Mouse (Mus musculus): ENCODE measurements at regions not wholly inside any gene's neighbourhood (a gene's known extent, or its start where the extent isn't known, plus 50 kb on each side); places are given as distances from the start of the nearest gene placed in this dataset.

DNA sequence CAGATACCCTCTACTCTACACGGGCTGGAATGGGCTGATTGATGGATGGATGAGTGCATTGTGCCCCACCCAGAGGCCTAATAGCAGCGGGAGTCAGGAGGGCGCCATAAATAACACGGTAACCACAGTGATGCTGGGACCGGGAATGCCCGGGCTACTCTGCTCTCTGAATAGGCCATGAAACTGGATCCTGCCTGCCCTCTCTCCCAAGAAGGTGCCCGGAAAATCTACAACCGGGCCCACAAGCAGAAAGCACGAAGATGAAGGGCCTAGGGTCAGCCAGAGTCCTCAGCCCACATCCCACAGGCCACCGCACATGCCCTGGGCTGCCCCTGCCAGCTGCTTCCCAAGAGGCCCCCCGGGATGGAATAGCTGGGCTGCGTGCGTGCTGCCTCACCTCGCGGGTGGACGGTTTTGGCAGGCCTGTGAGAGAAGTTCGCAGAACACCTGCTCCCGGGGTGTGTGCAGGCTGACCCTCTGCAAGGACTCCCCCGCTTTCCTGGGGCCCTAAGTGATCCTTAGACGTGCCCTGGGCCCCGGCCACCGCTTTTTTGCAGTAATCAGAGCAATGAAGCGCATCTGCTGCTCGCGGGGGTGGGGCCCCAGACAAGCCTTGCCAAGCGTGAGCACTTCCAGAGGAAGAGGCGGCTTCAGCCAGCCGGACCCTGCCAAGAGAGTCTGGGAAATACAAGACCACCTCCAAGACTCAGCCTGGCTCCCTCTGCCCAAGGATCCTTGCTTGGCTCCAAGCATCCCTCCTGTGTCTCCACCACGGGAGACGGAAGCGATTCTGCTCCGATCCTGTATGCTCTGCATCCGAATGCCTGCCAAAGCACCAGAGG, 106.7 kb upstream of the Tbx3 start:
- in situ Hi-C loops (cut with MboI, MseI): no loop called here

DNA sequence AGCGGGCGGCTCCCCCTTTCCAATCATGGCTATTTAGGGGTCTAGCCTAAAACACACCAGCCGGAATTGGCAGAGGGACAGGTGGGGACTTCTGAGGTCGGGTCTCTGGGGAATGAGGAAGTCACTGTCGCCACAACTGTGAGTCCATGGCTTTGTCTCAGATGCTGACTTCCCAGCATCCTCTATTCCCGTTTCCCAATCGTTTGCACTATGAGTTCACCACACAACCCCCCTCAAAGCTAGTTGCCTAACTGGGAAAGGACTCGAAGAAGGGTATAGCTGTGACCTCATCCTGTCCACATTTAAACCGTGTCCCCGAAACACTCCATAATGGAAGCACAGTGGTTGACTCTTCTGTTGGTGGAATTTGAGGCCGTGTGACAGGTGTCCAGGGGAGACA, 102.8 kb upstream of the Tbx3 start:
- in situ Hi-C loops (cut with MboI, MseI): no loop called here

DNA sequence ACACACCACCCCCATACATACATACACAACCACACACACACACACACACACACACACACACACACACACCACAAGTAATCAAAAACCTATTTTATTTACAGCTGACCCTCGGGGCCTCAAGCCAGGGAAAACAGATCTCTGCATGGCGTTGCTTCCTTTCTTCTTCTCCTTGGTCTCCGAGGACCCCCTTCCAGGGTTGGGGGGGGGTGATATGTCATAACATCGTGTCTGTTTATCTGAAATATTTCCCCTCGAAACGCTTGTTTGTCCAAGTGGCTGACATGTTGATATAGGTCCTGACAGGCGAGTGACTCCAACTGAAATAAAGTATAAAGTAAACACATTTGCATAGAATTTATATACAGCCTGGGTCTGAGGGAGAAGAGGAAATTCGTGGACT, 100.4 kb upstream of the Tbx3 start:
- in situ Hi-C loops (cut with MboI, MseI): no loop called here

DNA sequence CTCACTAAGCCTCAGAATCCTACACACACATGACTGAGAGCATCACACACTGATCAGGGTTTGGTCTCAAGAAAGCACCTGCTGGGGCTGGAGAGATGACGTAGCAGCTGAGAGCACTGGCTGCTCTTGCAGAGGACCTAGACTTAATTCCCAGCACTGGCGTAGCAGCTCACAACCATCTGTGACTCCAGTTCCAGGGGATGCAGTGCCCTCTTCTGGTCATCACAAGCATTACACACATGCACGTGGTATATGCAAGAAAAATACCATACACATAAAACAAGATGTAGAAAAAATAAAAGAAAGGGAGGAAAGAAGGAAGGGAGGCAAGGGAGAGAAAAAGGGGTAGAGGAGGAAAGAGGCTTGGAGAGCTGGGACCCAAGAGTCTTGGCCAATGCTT, 98.8 kb upstream of the Tbx3 start:
- in situ Hi-C loops (cut with MboI, MseI): no loop called here

DNA sequence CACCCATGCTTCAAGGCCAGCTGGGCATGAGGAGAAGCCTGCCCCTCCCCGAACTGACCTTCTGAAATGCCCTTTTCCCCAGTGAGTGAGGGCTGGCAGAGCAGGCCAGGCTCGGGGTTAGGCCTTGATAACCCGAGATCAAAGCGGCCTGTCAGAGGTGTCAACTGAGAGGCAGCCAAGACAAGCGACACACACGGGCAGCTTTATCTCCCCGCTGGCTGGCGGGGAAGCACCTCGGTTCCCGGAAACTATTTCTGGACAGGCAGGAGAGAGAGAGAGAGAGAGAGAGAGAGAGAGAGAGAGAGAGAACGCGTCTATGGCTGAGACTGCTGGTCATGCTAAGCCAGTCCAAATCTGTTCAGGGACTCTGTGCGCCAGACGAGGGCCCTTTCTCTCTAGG, 95.3 kb upstream of the Tbx3 start:
- in situ Hi-C loops (cut with MboI, MseI): no loop called here

DNA sequence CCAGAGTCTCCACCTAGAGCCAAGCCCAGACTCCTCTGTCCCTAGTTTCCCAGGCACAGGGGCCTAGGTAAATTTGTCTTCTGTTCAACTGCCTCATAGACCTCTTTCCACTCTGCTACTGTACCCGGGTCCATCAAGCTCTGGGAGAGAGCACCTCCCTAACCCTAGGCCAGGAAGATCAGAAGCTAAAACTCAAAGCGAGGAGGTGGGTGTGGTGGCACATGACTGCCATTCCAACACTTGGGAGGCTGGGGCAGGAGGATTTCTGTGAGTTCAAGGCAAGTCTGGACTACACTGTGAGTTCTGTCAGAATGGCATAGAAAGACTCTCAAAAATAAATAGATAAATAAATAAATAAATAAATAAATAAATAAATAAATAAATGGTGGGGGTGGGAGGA, 91.2 kb upstream of the Tbx3 start:
- in situ Hi-C loops (cut with MboI, MseI): no loop called here

DNA sequence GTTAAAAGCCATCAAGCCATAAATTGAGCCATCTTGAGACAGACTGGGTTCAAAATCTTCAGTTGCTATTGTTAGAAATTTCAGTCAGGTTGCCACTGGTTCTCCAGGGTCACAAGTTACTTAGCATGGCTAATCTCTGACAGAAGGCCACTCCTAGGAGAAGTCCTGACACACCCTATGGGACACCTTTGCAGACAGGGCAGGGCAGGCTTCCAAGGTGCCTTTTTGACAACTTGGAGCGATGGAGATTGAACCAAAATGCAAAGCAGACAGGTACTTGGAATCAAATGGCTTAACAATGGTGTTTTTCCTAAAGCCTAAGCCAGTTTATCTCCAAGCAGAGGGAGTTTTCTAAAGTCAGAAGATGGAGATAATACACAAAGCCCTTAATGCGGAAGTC, 90.7 kb upstream of the Tbx3 start:
- in situ Hi-C loops (cut with MboI, MseI): no loop called here

DNA sequence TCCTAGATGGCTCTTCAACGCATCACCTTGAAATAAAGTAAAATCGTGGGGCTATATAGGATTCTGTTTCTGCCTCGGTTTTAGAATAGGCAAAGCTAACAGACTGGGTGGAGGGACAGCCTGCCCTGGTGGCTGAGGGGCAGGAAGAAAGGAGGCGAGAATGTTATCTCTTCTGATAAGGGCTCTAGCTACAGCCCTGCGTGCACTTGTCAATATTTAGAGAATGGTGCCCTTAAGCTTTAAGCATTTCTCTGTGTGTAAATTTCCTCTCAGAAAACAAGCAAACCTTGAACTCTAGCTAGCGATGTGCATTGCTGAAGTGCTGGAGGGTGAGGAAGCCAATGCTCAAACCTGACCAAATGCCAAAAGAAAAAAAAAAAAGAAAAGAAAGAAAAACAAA, 90.1 kb upstream of the Tbx3 start:
- in situ Hi-C loops (cut with MboI, MseI): no loop called here

DNA sequence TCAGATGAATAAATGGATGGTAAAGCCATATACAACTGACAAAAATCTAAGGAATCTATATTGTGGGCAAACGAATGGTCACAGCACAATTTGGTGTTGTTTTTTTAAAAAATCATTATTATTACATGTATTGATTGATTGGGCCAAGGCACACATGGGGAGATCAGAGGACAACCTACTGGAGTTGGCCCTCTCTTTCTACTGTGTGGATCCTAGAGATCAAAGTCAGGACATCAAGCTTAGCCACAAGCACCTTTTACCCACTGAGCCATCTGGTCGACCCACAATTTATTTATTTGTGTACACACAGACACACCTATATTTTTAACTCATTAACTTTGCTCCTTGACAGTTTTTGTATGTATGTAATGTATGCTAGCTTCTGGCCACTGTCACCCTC, 89.7 kb upstream of the Tbx3 start:
- in situ Hi-C loops (cut with MboI, MseI): no loop called here

DNA sequence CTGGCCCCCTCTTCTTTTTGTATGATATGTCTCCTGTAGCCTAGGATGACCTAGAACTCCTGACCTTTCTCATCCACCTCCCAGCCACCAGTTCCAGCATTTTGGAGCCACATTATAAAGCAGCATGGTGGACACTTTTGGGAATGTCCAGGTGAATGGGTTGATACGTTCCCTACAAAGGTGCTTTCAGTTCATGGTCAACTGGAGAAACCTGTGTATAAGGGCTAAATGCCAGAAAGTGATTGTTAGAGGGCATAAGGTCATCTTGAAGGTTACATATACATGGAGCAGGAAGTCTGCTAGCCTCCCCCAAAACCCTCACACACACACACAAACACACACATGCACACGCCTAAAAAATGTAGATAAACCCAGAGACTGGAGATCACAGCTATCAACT, 86.1 kb upstream of the Tbx3 start:
- in situ Hi-C loops (cut with MboI, MseI): no loop called here

DNA sequence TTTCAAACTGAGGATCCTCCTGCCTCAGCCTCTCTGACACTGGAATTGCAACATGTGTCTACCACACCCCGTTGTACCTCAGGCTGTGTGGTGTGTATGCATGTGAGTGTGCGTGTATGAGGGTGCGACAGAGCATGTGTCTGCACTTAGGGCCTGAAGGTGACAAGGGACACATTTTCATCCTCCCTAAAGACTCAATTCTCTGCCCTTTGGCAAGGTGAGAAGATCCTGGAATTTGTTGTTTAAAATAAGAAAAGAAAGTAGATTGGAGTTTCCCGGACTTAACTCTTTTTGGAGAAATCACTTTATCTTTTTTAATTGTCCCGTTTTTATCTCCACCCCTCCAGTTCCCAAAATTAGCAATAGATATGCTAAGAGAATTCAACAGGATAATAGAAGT, 85.6 kb upstream of the Tbx3 start:
- in situ Hi-C loops (cut with MboI, MseI): no loop called here

DNA sequence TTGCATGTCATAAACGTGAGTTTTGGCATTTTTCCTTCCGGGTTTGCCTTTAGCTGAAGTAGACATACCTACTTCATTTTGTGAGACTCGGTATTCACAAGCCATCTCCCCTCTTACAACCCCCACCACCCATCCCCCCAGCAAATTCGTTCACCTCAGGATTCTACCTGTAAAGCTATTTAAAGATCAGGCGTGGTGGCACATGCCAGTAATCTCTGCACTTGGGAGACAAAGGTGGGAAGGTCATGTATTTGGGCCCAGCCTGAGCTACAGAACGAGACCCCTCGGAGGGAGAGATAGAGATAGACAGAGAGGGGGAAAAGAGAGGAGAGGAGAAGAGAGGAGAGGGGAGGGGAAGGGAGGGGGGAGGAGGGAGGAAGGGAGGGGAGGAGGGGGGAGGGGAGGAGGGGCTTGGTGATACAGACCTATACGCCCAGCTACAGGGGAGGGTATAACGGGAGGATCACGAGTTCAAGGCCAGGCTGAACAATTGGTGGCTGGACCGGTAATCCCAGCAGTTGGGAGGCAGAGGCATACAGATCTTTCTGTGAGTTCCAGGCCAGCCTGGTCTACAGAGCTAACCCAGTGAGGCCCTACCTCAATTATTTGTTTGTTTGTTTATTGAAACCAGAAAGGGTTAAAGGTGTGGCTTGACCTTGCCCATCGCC, 83.9 kb upstream of the Tbx3 start:
- in situ Hi-C loops (cut with MboI, MseI): no loop called here

DNA sequence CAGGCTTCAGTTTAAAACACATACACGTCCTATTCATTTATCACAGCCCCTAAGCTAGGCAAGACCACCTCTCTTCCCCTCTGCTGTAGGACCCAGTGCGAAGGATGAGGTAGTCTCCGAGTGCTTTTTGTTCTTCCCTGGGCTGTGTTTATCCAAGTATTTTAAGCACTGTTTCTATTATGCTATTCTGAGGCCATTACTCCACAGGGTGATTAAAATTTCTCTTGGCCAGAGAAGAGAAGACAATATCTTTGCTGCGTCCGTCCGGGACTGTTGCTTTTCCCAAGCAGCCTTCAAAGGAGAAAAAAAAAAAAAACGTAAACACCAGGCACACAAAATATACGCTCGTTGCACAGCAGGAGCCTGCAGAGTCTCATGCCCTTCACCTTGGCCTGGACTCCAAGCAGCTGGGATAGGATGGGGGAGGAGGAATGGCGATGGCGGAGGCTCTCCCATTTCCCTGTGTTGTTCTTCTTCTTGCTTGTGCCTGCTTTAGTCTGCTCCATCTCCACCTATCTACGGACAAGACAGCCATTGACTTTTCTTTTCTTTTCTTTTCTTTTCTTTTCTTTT, 83.1 kb upstream of the Tbx3 start:
- in situ Hi-C loops (cut with MboI, MseI): no loop called here

DNA sequence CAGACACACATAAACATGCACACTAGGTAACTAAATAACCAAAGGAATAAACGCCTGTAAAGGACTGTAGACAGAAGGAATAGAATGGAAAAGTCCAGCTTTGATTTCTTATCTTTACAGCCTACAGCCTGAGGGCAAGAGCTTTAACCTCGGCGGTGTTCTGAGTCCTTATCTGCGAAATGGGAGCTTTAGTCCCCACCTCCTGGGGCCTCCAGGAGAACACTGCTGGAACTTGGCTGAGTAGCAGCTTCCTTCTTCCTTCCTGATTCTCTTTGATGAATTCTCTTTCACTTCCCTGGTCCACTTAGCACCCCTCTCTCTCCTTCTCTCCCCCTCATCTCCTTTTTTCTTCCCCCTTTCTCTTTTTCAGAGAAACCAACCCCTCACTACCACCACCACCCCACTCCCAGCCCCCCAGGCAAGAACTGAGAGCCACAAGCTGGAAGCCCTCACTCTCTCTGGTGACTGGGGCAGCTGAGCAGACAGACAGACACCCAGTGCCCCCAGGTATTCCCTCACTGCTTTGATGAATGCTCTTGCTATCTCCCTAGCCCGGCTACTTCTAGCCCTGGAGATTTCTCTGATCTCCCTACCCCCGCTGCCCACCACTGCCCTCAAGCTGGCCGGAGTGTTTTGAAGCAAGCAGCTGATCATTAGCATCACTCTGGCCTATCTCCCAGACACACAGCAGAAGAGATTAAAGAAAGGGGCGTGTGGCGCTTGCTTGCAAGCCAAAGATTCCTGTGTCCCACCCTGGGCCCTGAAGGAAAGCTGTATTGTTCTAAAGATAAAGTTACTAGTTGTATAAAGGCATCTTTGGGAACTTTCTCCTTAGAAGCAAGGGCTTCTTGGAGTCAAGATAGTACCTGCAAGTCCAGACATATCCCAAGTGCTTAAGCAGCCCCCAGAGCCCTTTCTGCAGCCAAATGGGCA, 81.9 kb upstream of the Tbx3 start:
- in situ Hi-C loops (cut with MboI, MseI): no loop called here

DNA sequence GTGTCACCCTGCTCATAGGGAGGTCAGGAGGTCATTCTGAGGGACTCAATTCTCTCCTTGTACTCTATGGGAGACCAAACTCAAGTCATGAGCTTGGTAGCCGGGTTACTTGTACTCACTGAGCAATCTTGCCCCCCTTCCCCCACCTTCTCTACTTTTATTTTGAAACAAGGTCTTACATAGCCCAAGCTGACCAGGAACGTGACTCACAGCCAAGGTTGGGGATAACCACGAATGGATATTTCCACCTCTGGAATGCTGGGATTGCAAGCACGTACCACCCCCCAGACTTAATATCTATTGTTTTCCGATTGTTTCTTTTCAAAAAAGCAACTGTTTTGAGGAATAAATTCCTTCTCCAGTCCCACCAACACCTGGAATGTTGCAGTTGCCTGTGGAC, 79.2 kb upstream of the Tbx3 start:
- in situ Hi-C loops (cut with MboI, MseI): no loop called here

DNA sequence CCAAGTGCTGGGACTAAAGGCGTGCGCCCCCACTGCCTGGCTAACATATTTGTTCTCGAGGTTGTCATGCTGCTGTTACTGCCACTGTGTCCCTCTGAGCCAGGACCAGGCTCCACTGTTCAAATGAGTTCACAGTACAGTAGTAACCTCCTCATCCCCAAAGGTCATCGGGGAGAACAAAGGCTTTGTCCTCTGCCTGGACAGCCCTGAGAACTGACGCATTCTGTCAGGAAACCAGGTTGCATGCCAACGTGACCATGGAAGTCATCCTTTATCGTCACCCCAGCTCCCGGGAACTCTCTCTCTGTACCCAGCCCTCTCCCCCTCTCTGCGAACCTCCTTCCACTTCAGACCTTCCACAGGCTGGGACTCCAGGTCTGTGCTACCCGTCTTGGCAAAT, 77.6 kb upstream of the Tbx3 start:
- in situ Hi-C loops (cut with MboI, MseI): no loop called here

DNA sequence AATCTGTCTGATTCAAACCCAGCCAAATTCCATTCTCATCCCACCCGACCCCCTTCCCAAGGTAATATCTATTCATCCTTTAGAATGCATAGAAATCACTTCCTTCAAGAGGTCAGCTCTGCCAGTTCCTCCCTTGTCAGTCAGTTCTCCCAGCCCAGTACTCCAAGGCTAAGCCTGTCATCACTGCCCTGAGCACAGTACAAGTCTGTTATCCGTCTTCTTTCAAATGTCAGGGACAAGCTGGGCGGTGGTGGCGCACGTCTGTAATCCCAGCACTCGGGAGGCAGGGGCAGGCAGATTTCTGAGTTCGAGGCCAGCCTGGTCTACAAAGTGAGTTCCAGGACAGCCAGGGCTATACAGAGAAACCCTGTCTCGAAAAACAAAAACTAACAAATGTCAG, 75.9 kb upstream of the Tbx3 start:
- in situ Hi-C loops (cut with MboI, MseI): no loop called here

DNA sequence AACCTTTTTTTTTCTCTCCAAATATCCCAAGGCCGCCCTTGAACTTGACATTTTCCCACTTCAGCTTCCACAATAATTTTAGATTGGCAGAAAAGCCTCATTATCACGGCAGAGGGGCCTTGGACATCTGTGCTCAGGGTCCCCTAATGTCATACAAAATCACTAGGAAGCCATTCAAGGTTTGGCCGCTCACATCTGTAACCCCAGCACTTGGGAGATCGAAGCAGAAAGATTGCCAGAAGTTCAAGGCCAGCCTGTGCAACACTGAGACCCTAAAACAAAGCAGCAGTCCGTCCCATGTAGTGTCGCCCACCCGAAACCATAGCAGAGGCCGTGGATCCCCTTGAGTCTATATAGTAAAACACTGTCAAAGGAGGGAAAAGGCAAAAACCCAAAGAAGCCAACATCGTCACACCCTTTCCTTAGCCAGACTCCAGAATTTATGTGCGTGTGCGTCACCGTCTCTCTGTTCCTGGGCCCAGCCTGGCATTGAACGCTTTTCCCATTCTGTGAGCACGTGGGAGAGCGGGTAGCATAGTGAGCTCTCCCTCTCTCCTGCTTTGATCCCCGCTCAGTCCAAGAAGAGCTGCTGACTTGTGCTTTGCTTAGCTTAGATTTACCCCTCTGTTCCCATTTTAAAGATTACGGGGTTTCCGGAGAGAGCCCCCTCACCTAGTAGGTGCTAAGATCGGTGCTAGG, 74.0 kb upstream of the Tbx3 start:
- in situ Hi-C loops (cut with MboI, MseI): no loop called here

DNA sequence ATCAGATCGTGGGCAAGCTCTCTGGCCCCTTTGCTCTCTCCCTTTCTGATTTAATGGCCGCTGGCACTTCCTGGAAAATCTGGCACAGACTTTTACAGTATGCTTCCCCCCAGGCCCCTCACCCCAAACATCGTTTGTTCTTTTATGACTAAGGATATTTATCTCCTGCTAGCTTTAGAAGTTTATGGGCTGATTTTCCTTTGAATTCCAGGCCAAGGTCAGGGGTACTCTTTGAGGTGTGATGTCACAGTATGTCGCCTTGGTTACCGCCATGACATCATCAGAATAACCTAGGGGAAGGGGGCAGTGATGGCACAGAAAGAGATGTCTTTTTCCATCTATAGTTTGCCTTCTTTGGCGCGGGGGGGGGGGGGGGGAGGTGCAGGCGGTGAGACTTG, 73.5 kb upstream of the Tbx3 start:
- in situ Hi-C loops (cut with MboI, MseI): no loop called here

DNA sequence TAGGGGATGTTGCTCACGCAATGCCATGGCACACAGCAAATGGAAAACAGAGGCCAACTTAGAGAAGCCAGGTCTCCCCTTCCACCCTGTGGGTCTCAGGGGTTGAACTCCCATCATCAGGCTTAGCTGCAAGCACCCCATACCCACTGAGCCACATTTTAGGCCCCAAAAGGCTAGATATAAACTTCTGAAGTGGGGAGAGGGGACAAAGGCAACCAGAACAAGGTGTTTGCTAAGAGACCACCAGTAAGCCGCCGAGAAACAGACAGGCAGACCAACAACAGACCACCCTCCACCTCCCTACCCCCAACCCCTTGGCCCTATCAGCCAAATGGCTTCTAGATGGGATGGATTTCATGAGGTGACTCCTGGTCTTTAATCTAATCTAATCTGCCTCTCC, 72.9 kb upstream of the Tbx3 start:
- in situ Hi-C loops (cut with MboI, MseI): no loop called here

DNA sequence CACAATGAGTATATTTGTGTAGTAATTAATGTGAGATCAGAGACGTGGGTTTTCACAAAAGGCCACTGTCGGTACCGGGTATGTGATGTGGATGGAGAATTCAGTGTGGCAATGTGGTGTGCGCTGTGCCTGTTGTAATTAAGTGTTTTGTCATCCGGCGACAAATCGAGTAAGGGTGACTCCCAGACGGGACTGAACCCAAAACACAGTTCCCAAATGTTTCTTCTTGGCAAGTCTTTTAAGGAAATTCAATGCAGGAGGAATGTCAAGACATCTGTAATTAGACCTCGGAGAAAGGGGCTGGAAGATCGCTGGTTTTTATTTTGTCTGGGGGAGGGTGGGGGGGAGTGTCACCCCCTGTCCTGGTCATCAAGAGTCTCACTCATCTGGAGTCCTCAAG, 72.3 kb upstream of the Tbx3 start:
- in situ Hi-C loops (cut with MboI, MseI): no loop called here

DNA sequence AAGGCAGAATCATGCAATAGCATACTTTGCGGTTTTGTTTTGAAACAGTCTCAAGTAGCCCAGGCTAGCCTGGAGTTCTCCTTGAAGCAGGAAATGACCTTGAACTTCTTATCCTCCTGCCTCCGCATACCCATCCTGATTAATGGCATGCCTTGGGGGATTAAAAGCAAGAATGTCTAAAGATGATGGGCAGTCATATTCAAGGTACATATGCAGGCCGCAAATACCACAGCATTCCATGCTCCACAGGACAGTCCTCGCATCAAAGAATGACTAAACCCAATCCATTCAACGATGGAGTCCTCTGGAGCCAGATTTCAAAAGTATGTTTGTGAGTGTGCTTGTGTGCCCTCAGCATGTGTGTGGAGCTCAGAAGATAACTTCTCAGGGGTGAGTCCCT, 69.1 kb upstream of the Tbx3 start:
- in situ Hi-C loops (cut with MboI, MseI): no loop called here

All from T-helper 1 cell (primary cell).